Mouse (Mus musculus): ENCODE results near the gene Atg4b.

- TF ChIP-seq POLR2A (IDR thresholded peaks at IDR 0.05; ENCODE audit: borderline replicate concordance, low read depth, low read length) (no peak), CTCF (IDR thresholded peaks at IDR 0.05; ENCODE audit: low read depth, low read length) (no peak)
These were observed 5.1 kb upstream of the Atg4b start for GRCm38 (mm10) chr1:93746179-93746578.
